Mouse (Mus musculus): Measurements from ENCODE around the gene Dnmbp. TPM values are rescaled to one million over a fixed set of nuclear protein-coding genes. Genes with fewer than 3 reads are reported as not detected.

Gene Dnmbp
- total RNA-seq, 4 experiments from 2014 or later, result 12.7 to 15.6 (median 14.8) TPM

GRCm38 (mm10) chr19:43914986-43915385, 25.0 kb downstream of the Dnmbp start:
- DNase-seq (ENCODE audit: low spot score in 2 of 2), result no peak

- DNase-seq (ENCODE audit: low spot score in 2 of 2), result no peak
Observed at GRCm38 (mm10) chr19:43912775-43913486, 27.1 kb downstream of the Dnmbp start.

GRCm38 (mm10) chr19:43906492-43906891, 33.5 kb downstream of the Dnmbp start:
- no peak for DNase-seq (ENCODE audit: low spot score in 2 of 2)

GRCm38 (mm10) chr19:43905985-43906384, 34.0 kb downstream of the Dnmbp start:
- no peak for DNase-seq (ENCODE audit: low spot score in 2 of 2)

GRCm38 (mm10) chr19:43905136-43905535, 34.9 kb downstream of the Dnmbp start:
- no peak for DNase-seq (ENCODE audit: low spot score in 2 of 2)

- DNase-seq (ENCODE audit: low spot score in 2 of 2), result no peak
Observed at GRCm38 (mm10) chr19:43904327-43904726, 35.7 kb downstream of the Dnmbp start.

GRCm38 (mm10) chr19:43902887-43903286, 37.1 kb downstream of the Dnmbp start:
- no peak for DNase-seq (ENCODE audit: low spot score in 2 of 2)

GRCm38 (mm10) chr19:43900690-43901089, 39.3 kb downstream of the Dnmbp start:
- no peak for DNase-seq (ENCODE audit: low spot score in 2 of 2)

GRCm38 (mm10) chr19:43898547-43898946, 41.4 kb downstream of the Dnmbp start:
- DNase-seq (ENCODE audit: low spot score in 2 of 2), result no peak

- DNase-seq (ENCODE audit: low spot score in 2 of 2), result peak in 1 of 2 experiments; percentile 21
Observed at GRCm38 (mm10) chr19:43896441-43896840, 43.5 kb downstream of the Dnmbp start.

GRCm38 (mm10) chr19:43895951-43896350, 44.0 kb downstream of the Dnmbp start:
- DNase-seq (ENCODE audit: low spot score in 2 of 2), result no peak

GRCm38 (mm10) chr19:43894821-43895220, 45.2 kb downstream of the Dnmbp start:
- no peak for DNase-seq (ENCODE audit: low spot score in 2 of 2)

- no peak for DNase-seq (ENCODE audit: low spot score in 2 of 2)
Observed at GRCm38 (mm10) chr19:43894070-43894469, 45.9 kb downstream of the Dnmbp start.

GRCm38 (mm10) chr19:43890487-43890886, 49.5 kb downstream of the Dnmbp start:
- no peak for DNase-seq (ENCODE audit: low spot score in 2 of 2)

- no peak for DNase-seq (ENCODE audit: low spot score in 2 of 2)
Observed at GRCm38 (mm10) chr19:43887725-43888124, 52.3 kb downstream of the Dnmbp start.

GRCm38 (mm10) chr19:43887242-43887641, 52.7 kb downstream of the Dnmbp start:
- no peak for DNase-seq (ENCODE audit: low spot score in 2 of 2)

GRCm38 (mm10) chr19:43886371-43887099, 53.5 kb downstream of the Dnmbp start:
- no peak for DNase-seq (ENCODE audit: low spot score in 2 of 2)

GRCm38 (mm10) chr19:43884668-43885498, 55.1 kb downstream of the Dnmbp start:
- no peak for DNase-seq (ENCODE audit: low spot score in 2 of 2)

GRCm38 (mm10) chr19:43882895-43883573, 57.0 kb downstream of the Dnmbp start:
- no peak for DNase-seq (ENCODE audit: low spot score in 2 of 2)

GRCm38 (mm10) chr19:43881615-43882014, 58.4 kb downstream of the Dnmbp start:
- DNase-seq (ENCODE audit: low spot score in 2 of 2), result no peak

- no peak for DNase-seq (ENCODE audit: low spot score in 2 of 2)
Observed at GRCm38 (mm10) chr19:43880420-43880819, 59.6 kb downstream of the Dnmbp start.
